Mouse (Mus musculus): ENCODE data around the gene Ugt2a2.

- no peak for TF ChIP-seq CTCF (IDR thresholded peaks at IDR 0.05; ENCODE audit: low read depth, low read length)
- TF ChIP-seq POLR2AphosphoS5 (IDR thresholded peaks at IDR 0.05; ENCODE audit: insufficient replicate concordance, low read depth, low read length): no peak
Observed at GRCm38 (mm10) chr5:87502687-87503086, 20.6 kb upstream of the Ugt2a2 start.
